Mouse (Mus musculus): Measurements from ENCODE around the gene Gck. TPM values are rescaled to one million over a fixed set of nuclear protein-coding genes. Genes with fewer than 3 reads are reported as not detected.

Gck gene
- total RNA-seq, 2 experiments from 2014 or later: 2.0 to 5.2 TPM

GRCm38 (mm10) chr11:5873192-5873591, 76.7 kb downstream of the Gck start:
- no peak for DNase-seq

- no peak for DNase-seq
Observed at GRCm38 (mm10) chr11:5872707-5873106, 77.2 kb downstream of the Gck start.

GRCm38 (mm10) chr11:5870069-5870468, 79.8 kb downstream of the Gck start:
- DNase-seq: peak; percentile 74

GRCm38 (mm10) chr11:5869331-5869730, 80.5 kb downstream of the Gck start:
- DNase-seq: no peak

- DNase-seq: no peak
Observed at GRCm38 (mm10) chr11:5868324-5868723, 81.6 kb downstream of the Gck start.

- DNase-seq: no peak
Observed at GRCm38 (mm10) chr11:5867196-5867595, 82.7 kb downstream of the Gck start.

- peak; percentile 51 for DNase-seq
Observed at GRCm38 (mm10) chr11:5862394-5863105, 87.3 kb downstream of the Gck start.

GRCm38 (mm10) chr11:5861678-5862393, 88.0 kb downstream of the Gck start, which contains the start of gene Aebp1:
Gene Aebp1 (plus strand): TSS chr11:5861947.
- DNase-seq: peak; percentile 78

- no peak for DNase-seq
Observed at GRCm38 (mm10) chr11:5860639-5861038, 89.2 kb downstream of the Gck start.

GRCm38 (mm10) chr11:5859883-5860550, 89.9 kb downstream of the Gck start:
- no peak for DNase-seq

- no peak for DNase-seq
Observed at GRCm38 (mm10) chr11:5858723-5859122, 91.2 kb downstream of the Gck start.

GRCm38 (mm10) chr11:5856479-5857130, 93.3 kb downstream of the Gck start:
- peak; percentile 46 for DNase-seq

GRCm38 (mm10) chr11:5855902-5856301, 94.0 kb downstream of the Gck start:
- DNase-seq: peak; percentile 82

GRCm38 (mm10) chr11:5855481-5855880, 94.4 kb downstream of the Gck start:
- no peak for DNase-seq

GRCm38 (mm10) chr11:5852314-5852713, 97.6 kb downstream of the Gck start:
- peak; percentile 66 for DNase-seq

- DNase-seq: no peak
Observed at GRCm38 (mm10) chr11:5851021-5851736, 98.7 kb downstream of the Gck start.

Other genes starting within 250 kb of the Gck start
- 10 to 100 TPM; 89.1 to 96.9 TPM for gene Mrps24, start 234.4 kb downstream of the Gck start, total RNA-seq (2021)
- 10 to 100 TPM; 39.0 to 41.3 TPM for gene Urgcp, start 187.7 kb downstream of the Gck start, total RNA-seq (2021)
- gene Dbnl, start 161.6 kb downstream of the Gck start, total RNA-seq (2021): 10 to 100 TPM; 11.7 to 14.8 TPM
- gene Pgam2, start 146.3 kb downstream of the Gck start, total RNA-seq (2021): 1,000 to 10,000 TPM; 3,395 to 3,606 TPM
- 1 to 10 TPM; 1.8 to 2.8 TPM for gene Polm, start 112.1 kb downstream of the Gck start, total RNA-seq (2021)
- 10 to 100 TPM; 23.9 to 31.3 TPM for gene Aebp1, start 88.1 kb downstream of the Gck start, total RNA-seq (2021)
- 10 to 100 TPM; 34.8 to 37.6 TPM for gene Pold2, start 71.8 kb downstream of the Gck start, total RNA-seq (2021)
- gene Myl7, start 51.3 kb downstream of the Gck start, total RNA-seq (2021): not detected
- gene Ykt6, start 5.6 kb upstream of the Gck start, total RNA-seq (2021): 10 to 100 TPM; 38.1 to 38.9 TPM
- gene Camk2b, start 116.3 kb upstream of the Gck start, total RNA-seq (2021): 100 to 1,000 TPM; 115 to 121 TPM
- gene A730071L15Rik, start 249.9 kb upstream of the Gck start, total RNA-seq (2021): under 1 TPM; 0.16 to 0.23 TPM

All from gastrocnemius, postnatal 25 days (tissue).